Mouse (Mus musculus) stomach, postnatal 0 days (tissue): ENCODE data around the gene Ankrd37. TPM values are rescaled to one million over a fixed set of nuclear protein-coding genes. Genes with fewer than 3 reads are reported as not detected.

Experiments
- ATAC-seq: fragments of 200-750 bp; cut with Nextera tagmentation; 2 replicates; pipeline ENCODE4 v1.8.0; 2017; ENCODE audit not compliant: low FRiP score, low TSS enrichment
- DNase-seq: peaks from one replicate; pipeline ENCODE4 v3.0.0-alpha.2; 2016; ENCODE audit warnings: low spot score
- H3K27ac ChIP-seq: fragments of 300-500 bp; sonication (generic); replicated peaks from 2 replicates; pipeline ENCODE4 v1.5.1; 2014; ENCODE audit warnings: mild to moderate bottlenecking, control low read depth
- H3K27me3 ChIP-seq: fragments of 300-500 bp; sonication (generic); 2 replicates; pipeline ENCODE4 v1.6.1; 2014; ENCODE audit warnings: low read length; ENCODE audit not compliant: control insufficient read depth, insufficient read depth
- H3K36me3 ChIP-seq: fragments of 300-500 bp; sonication (generic); 2 replicates; pipeline ENCODE4 v1.6.1; 2014; ENCODE audit warnings: low read length, mixed read lengths; ENCODE audit not compliant: control insufficient read depth, insufficient read depth
- H3K4me1 ChIP-seq: fragments of 300-500 bp; sonication (generic); replicated peaks from 2 replicates; pipeline ENCODE4 v1.6.1; 2014; ENCODE audit warnings: antibody characterized with exemption; ENCODE audit not compliant: control insufficient read depth, insufficient read depth
- H3K4me2 ChIP-seq: fragments of 300-500 bp; sonication (generic); replicated peaks from 2 replicates; pipeline ENCODE4 v1.6.1; 2014; ENCODE audit warnings: low read depth, mild to moderate bottlenecking, control low read depth, moderate library complexity
- H3K4me3 ChIP-seq: fragments of 300-500 bp; sonication (generic); 2 replicates; pipeline ENCODE4 v1.5.1; 2014; ENCODE audit warnings: low read depth, low read length, control low read depth
- H3K9ac ChIP-seq: fragments of 300-500 bp; sonication (generic); 2 replicates; pipeline ENCODE4 v1.6.1; 2014; ENCODE audit warnings: mild to moderate bottlenecking, low read length, control low read depth, mixed read lengths
- H3K9me3 ChIP-seq: fragments of 300-500 bp; sonication (generic); 2 replicates; pipeline ENCODE4 v1.6.1; 2016; ENCODE audit warnings: low read length; ENCODE audit not compliant: control insufficient read depth
- CTCF ChIP-seq: IDR thresholded peaks from 2 replicates; pipeline ENCODE4 v1.5.1; 2016; ENCODE audit warnings: antibody characterized with exemption, low read depth, mild to moderate bottlenecking, moderate library complexity
- EP300 ChIP-seq: optimal IDR thresholded peaks from 2 replicates; pipeline ENCODE3; 2016; ENCODE audit warnings: antibody characterized with exemption
- WGBS: fragments of 180-500 bp; shearing (Covaris S2); extraction: QIAGEN DNeasy Blood & Tissue Kit; methylation state at CpG from one replicate; pipeline ENCODE4 v1.1.7; 2014; 5-methylcytosine and 5-hydroxymethylcytosine counted together
- polyA plus RNA-seq: library from polyadenylated mRNA; unstranded; fragments of >200 nt; fragmentation: Nextera tagmentation; extraction: Ambion mirVana; gene quantifications from 2 replicates; pipeline ENCODE4 v1.2.1, GENCODE M21; 2015

Gene Ankrd37
- polyA plus RNA-seq, 1 experiment from 2014 or later: 17.7 TPM

DNA sequence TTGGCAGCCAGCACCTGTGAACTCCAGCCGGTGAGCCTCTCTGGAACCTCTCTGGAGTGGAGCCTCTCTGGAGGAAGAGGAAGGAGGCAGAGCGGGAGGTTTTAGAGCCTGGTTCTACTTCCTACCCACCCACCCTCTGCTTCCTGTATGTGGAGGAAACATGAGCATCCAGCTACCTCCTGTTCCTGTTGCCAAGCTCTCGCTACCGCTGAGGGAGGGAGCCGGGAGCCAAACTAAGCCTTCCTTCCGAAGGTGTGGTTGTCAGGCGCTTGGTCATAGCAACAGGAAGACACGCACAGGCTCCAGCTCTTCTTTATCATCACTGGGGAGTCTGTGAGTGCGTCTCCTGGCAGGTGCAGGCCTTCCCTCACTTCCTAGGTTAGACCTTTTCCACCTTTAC, 16.7 kb upstream of the Ankrd37 start:
- Histone ChIP-seq H3K4me1 (no peaks in the 10 kb centered on the region), H3K9ac (no peak overlapping the region), H3K9me3 (no peaks in the 10 kb centered on the region), H3K27ac (no peak overlapping the region), H3K36me3 (no peaks in the 10 kb centered on the region), H3K4me2 (no peak overlapping the region), H3K4me3 (no peak overlapping the region), H3K27me3 (no peaks in the 10 kb centered on the region)
- 77% methylated on average over 9 of the region's 9 CpGs for WGBS
- no peak for TF ChIP-seq CTCF
- no peak for TF ChIP-seq EP300
- no peak for ATAC-seq
- DNase-seq: no peak

DNA sequence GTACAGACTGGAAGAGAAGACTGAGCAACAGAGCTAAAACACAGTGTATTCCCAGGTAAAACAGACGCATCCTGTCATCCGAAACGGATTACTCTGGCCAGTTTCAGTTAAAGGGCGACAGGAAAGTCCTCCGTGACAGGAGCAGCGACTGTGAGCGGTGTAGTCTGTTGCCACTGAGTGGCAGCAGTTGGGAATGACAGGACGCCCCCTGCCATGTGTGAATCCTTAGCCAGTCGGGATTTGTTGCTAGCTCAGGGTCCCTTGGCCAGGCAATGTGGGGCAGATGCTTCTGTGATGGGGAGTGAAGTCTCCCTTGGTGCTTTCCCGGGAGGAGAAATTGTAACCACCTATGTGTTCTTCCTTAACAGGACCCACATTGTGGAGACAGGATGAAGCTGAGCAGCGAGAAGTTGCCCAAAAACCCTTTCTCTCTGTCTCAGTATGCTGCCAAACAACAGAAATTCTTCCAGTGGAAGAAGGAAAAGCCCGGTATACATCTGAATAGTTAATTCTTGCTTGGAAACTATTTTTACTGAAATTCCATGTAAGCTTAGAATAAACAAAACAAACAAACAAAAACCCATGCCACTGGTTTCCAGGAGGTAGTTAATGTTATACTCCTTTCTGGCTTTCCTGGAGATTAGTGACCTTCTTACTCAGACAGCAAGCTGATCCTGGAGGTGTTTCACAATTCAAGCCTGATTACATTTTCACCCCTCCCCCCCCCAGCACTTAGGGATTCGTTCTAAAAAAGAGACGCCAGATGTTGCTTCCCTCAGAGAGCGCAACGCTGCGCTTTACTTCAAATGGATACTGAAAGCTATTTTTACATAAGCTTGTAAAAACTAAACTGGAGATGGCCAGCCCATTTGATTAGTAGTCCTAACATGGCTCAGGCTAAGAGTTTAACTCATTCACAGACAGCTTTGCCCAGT, 5.5 kb upstream of the Ankrd37 start:
- H3K4me1 ChIP-seq: no peaks in the 10 kb centered on the region
- peak; percentile 55 for TF ChIP-seq CTCF
- no peak for TF ChIP-seq EP300
- H3K27ac ChIP-seq: no peak overlapping the region
- 12% methylated on average over 17 of the region's 17 CpGs for whole genome bisulfite sequencing
- H3K27me3 ChIP-seq: no peaks in the 10 kb centered on the region
- H3K4me3 ChIP-seq: no peak overlapping the region; the same call in 1 of the 2 replicates
- H3K36me3 ChIP-seq: no peaks in the 10 kb centered on the region
- DNase-seq (peak; percentile 29), ATAC-seq (peak; percentile 32; the same call in 1 of the 2 replicates)
- peak overlapping the region; percentile 41; the same call in 1 of the 2 replicates for H3K9ac ChIP-seq
- H3K4me2 ChIP-seq: peak overlapping the region; percentile 29
- H3K9me3 ChIP-seq: no peaks in the 10 kb centered on the region

DNA sequence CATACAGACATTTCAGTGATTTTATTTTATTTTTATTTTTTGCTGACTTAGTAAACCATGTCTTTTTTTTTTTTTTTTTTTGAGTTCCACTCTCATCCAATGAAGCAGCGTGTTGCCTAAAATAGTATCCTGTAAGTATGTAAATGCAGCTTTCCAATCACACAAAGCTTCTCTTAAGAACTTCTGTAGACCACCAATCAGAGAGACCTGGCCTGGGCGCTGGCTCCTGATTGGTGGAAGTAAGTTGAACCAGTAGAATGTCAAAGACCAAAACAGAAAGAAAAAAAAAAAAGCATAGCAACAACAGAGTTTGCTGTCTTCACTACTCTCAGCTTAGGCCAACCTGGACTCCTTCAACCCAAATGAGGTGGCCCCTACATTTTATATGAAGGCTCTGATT, 4.8 kb upstream of the Ankrd37 start:
- 73% methylated on average over 2 of the region's 2 CpGs for WGBS
- no peak for ATAC-seq

DNA sequence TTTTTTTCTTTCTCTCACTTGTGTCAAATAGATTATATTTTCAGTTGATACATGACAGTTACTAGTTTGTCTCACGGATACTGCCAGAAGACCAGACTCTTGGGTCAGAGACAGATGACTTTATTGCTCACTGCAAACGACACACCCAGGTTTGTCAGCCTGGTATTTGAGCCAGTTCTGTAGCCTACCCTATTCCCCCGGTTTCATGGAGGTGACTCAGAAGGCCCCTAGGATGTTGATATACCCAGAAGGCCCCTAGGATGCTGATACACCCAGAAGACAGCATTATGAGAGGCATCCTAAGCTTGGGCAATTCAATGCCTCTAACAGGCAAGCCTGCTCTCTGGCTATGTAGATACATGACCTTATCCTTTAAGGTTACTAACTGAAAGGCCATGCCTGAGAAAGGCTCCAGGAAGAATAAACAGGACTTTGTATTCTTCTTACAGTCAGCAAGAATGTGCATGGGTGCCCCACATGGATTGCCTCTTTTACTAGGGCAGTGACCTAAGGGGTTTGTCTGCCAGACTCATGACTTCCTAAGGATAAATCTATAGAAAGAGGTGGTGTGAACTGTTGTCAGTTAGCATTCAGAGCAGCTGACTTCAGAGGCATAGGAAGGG, 1.7 kb upstream of the Ankrd37 start:
- Histone ChIP-seq H3K4me2 (no peak overlapping the region), H3K27me3 (no peaks in the 10 kb centered on the region), H3K4me1 (no peaks in the 10 kb centered on the region), H3K9me3 (no peaks in the 10 kb centered on the region), H3K36me3 (no peaks in the 10 kb centered on the region), H3K4me3 (no peak overlapping the region), H3K9ac (no peak overlapping the region), H3K27ac (no peak overlapping the region)
- TF ChIP-seq EP300 (no peak), CTCF (no peak)
- WGBS: 36% methylated on average over 3 of the region's 3 CpGs
- DNase-seq (no peak), ATAC-seq (peak; percentile 67)

More for the DNA sequence above, 4.8 kb upstream of the Ankrd37 start:
- no peak for DNase-seq
- Histone ChIP-seq H3K36me3 (no peaks in the 10 kb centered on the region), H3K27ac (no peak overlapping the region), H3K27me3 (no peaks in the 10 kb centered on the region), H3K4me2 (peak overlapping the region; percentile 29), H3K4me1 (no peaks in the 10 kb centered on the region), H3K9ac (no peak overlapping the region), H3K9me3 (no peaks in the 10 kb centered on the region), H3K4me3 (no peak overlapping the region; the same call in 1 of the 2 replicates)
- TF ChIP-seq EP300 (no peak), CTCF (no peak)

DNA sequence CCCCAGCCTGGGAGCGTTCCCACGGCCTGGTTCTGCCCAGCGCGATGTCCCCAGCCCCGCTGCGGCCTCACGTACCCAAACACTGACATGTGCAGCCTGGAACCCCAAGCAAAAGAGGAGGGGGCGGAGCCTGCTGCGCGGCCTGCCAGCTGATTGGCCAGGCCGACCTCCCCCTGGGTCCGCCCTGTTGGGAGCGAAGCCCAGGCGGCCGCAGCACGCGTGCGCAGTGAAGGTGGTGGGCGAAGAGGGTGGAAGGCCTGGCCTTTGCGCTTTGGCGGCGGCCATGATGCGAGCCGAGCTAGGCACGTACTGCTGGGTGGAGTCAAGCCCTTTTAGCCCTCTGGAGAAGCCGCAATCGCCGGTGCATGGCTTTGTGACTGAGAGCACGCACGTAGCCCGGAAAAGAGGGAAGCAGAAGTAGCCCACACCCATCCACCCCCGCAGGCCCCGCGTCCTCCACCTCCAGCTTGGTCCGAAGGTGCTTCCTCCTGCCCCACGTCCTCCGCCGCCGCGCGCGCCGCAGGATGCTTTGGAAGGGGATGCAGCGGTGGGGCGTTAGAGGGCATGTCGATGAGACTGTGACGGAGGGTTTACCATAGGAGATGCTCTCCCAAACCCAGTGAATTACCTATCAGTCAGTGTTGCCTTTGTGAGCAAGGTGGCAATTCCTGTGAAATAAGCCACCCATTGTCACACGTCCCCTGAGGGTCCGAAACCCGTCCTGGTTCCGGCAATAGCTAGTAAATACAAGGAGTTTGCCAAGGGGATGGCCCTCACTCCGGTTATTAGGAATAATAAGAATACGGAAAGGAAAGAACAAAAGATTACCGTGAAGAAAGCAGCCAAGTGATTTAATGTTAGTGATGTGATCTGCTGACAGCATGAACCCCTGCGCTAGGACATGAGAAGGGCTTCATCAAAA, 5.5 kb downstream of the Ankrd37 start:
- peak overlapping the region; percentile 79 for H3K4me2 ChIP-seq
- peak overlapping the region; percentile 74 for H3K9ac ChIP-seq
- TF ChIP-seq CTCF (no peak; the same call in 1 of the 2 replicates), EP300 (no peak)
- WGBS: 5% methylated on average over 49 of the region's 55 CpGs
- DNase-seq (peak; percentile 99), ATAC-seq (peak; percentile 99)
- H3K27ac ChIP-seq: peak overlapping the region; percentile 97
- no peaks in the 10 kb centered on the region for H3K27me3 ChIP-seq
- H3K36me3 ChIP-seq: peaks cover 10% of the 10 kb centered on the region; the same call in 1 of the 2 replicates
- H3K4me1 ChIP-seq: no peaks in the 10 kb centered on the region
- no peaks in the 10 kb centered on the region for H3K9me3 ChIP-seq
- H3K4me3 ChIP-seq: peak overlapping the region; percentile 57
